In the genomic region with DNA sequence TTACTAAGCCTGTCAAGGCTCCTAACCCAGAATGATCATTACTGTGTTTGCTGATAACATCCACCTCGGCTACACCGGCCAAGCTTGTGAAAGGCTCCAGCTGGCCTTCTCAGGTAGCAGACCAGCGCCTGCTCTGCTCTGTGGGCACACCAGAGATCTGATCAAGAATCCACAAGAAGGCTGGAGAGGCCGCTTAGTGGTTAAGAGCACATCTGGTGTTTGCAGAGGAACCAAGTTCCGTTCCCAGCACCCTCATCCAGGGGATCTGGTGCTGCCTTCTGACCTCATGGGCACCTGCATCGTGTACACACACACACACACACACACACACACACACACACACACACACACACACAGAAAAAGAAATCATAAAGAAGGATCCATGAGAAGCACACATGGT, we compare ENCODE assay signal across 33 mouse cellular contexts. TPM values are rescaled to one million over a fixed set of nuclear protein-coding genes. Genes with fewer than 3 reads are reported as not detected.
DNase-seq lines count a peak whose midpoint lies in the region; ATAC-seq and TF ChIP-seq lines count a peak whose summit lies in the region.
"Had no signal": no experiment of that assay in that cellular context is flagged by ENCODE, and none has a peak within 500 bp of the region (broad histone marks: within the 10 kb centered on the region; RNA-seq: fewer than 3 reads in every experiment).

No protein-coding gene starts in this region.

- WGBS in kidney, embryonic 16.5 days, result 62% methylated on average over 6 of the region's 6 CpGs
- WGBS in neural tube, embryonic 15.5 days, result 89% methylated on average over 6 of the region's 6 CpGs

- peaks cover 11% of the 10 kb centered on the region for H3K4me1 ChIP-seq in kidney, embryonic 16.5 days (ENCODE audit: insufficient read depth, low read length)
- H3K4me1 ChIP-seq in neural tube, embryonic 15.5 days, result no peaks in the 10 kb centered on the region
- H3K4me1 ChIP-seq: embryonic facial prominence, embryonic 13.5 days; hindbrain, embryonic 13.5 days had no signal

- H3K27me3 ChIP-seq in kidney, embryonic 16.5 days (ENCODE audit: insufficient read depth, low read length), result no peaks in the 10 kb centered on the region
- no peaks in the 10 kb centered on the region for H3K27me3 ChIP-seq in neural tube, embryonic 15.5 days (replicated peaks)
- H3K27me3 ChIP-seq: CH12.LX; embryonic facial prominence, embryonic 13.5 days; heart, embryonic 12.5 days; heart, embryonic 15.5 days; hindbrain, embryonic 13.5 days had no signal

- ATAC-seq in kidney, embryonic 16.5 days (ENCODE audit: low FRiP score, low TSS enrichment), result peak; percentile 21; the same call in 1 of the 2 replicates
- no peak for ATAC-seq in neural tube, embryonic 15.5 days (ENCODE audit: low FRiP score)
- ATAC-seq: activated CD4-positive, CD25-positive, alpha-beta regulatory T cell, adult 4 months; forebrain, embryonic 16.5 days; hindbrain, embryonic 16.5 days had no signal

- no peaks in the 10 kb centered on the region for H3K36me3 ChIP-seq in kidney, embryonic 16.5 days (ENCODE audit: insufficient read depth, low read length)
- no peaks in the 10 kb centered on the region for H3K36me3 ChIP-seq in neural tube, embryonic 15.5 days
- H3K36me3 ChIP-seq: embryonic facial prominence, embryonic 10.5 days; embryonic facial prominence, embryonic 13.5 days; forebrain, embryonic 12.5 days; G1E; heart, embryonic 12.5 days; heart, embryonic 15.5 days; hindbrain, embryonic 10.5 days; hindbrain, embryonic 13.5 days had no signal

- intact Hi-C loops in gastrocnemius, adult 2 months (cut with DNase I), result no loop called here

- peak; percentile 14 for DNase-seq in gastrocnemius, adult 2 months
- no peak for DNase-seq in gastrocnemius, postnatal 25 days
- DNase-seq in kidney, postnatal 14 days, result no peak
- peak; percentile 20 for DNase-seq in thymus, postnatal 0 days (ENCODE audit: low spot score)
- no peak for DNase-seq in thymus, postnatal 25 days
- no peak for DNase-seq in natural killer cell, adult 2 months (ENCODE audit: low spot score in 2 of 2)
- DNase-seq: adrenal gland, adult 8-10 months; adrenal gland, postnatal 25 days; B cell, adult 2 months; cerebellum, adult 11-12 months; cerebellum, adult 8-10 months; cerebellum, postnatal 10 days; cerebellum, postnatal 36 days; embryo, embryonic 11 days; gastrocnemius, postnatal 14 days; heart, adult 18-20 months; heart, postnatal 10 days; heart, postnatal 36 days had no signal

- H3K9ac ChIP-seq in kidney, embryonic 16.5 days (replicated peaks; ENCODE audit: low read length), result no peak overlapping the region
- H3K9ac ChIP-seq in neural tube, embryonic 15.5 days (replicated peaks), result no peak overlapping the region
- H3K9ac ChIP-seq: embryonic facial prominence, embryonic 13.5 days; forebrain, embryonic 12.5 days; heart, embryonic 12.5 days; heart, embryonic 15.5 days; hindbrain, embryonic 13.5 days had no signal

- H3K4me3 ChIP-seq in gastrocnemius, adult 2 months, result no peak overlapping the region
- no peak overlapping the region for H3K4me3 ChIP-seq in kidney, embryonic 16.5 days (ENCODE audit: low read length)
- no peak overlapping the region for H3K4me3 ChIP-seq in neural tube, embryonic 15.5 days (replicated peaks)
- H3K4me3 ChIP-seq: embryonic facial prominence, embryonic 10.5 days; embryonic facial prominence, embryonic 13.5 days; erythroblast, embryonic 14.5 days; forebrain, embryonic 12.5 days; heart, embryonic 12.5 days; heart, embryonic 15.5 days; hindbrain, embryonic 10.5 days; hindbrain, embryonic 13.5 days had no signal

- no peak overlapping the region for H3K27ac ChIP-seq in gastrocnemius, adult 2 months
- no peak overlapping the region for H3K27ac ChIP-seq in kidney, embryonic 16.5 days (ENCODE audit: low read length)
- no peak overlapping the region for H3K27ac ChIP-seq in neural tube, embryonic 15.5 days (replicated peaks)
- H3K27ac ChIP-seq: embryonic facial prominence, embryonic 10.5 days; embryonic facial prominence, embryonic 13.5 days; forebrain, embryonic 12.5 days; heart, embryonic 15.5 days; hindbrain, embryonic 10.5 days; hindbrain, embryonic 13.5 days had no signal

- TF ChIP-seq CTCF in gastrocnemius, adult 2 months (IDR thresholded peaks at IDR 0.05), result no peak

- no peak overlapping the region for H3K4me2 ChIP-seq in kidney, embryonic 16.5 days (replicated peaks; ENCODE audit: low read depth, low read length)
- no peak overlapping the region for H3K4me2 ChIP-seq in neural tube, embryonic 15.5 days
- H3K4me2 ChIP-seq: embryonic facial prominence, embryonic 13.5 days; forebrain, embryonic 12.5 days; heart, embryonic 12.5 days; heart, embryonic 15.5 days; hindbrain, embryonic 13.5 days had no signal

- no peaks in the 10 kb centered on the region for H3K9me3 ChIP-seq in kidney, embryonic 16.5 days (ENCODE audit: low read length)
- no peaks in the 10 kb centered on the region for H3K9me3 ChIP-seq in neural tube, embryonic 15.5 days (replicated peaks)
- H3K9me3 ChIP-seq: embryonic facial prominence, embryonic 10.5 days; embryonic facial prominence, embryonic 13.5 days; forebrain, embryonic 12.5 days; G1E; heart, embryonic 12.5 days; heart, embryonic 15.5 days; hindbrain, embryonic 10.5 days; hindbrain, embryonic 13.5 days had no signal

RNA-seq across cellular contexts. Expression of gene Kifc3, which starts 46.5 kb away (rescaled TPM):
- 10 to 100 TPM in 1 of 2 experiments, 1 to 10 TPM in 1; 5.2 to 11.4 TPM for total RNA-seq in gastrocnemius, adult 2 months (2021)
- 10 to 100 TPM in 1 of 2 experiments, 1 to 10 TPM in 1; 7.8 to 10.6 TPM for total RNA-seq in gastrocnemius, postnatal 25 days (2021)
- 32.5 and 37.7 TPM in 2 replicates for polyA plus RNA-seq in kidney, embryonic 16.5 days (2015; fragmentation: Nextera tagmentation; extraction: Ambion mirVana)
- 8.6 and 8.7 TPM in 2 replicates for polyA plus RNA-seq in thymus, postnatal 0 days (2015; fragmentation: Nextera tagmentation; extraction: Ambion mirVana)
- 27.2 and 28.5 TPM in 2 replicates for polyA plus RNA-seq in neural tube, embryonic 15.5 days (2015; fragmentation: Nextera tagmentation; extraction: Ambion mirVana)
- polyA plus RNA-seq: G1E had no signal

Comparison
In these comparisons a context has a peak if more than half of its experiments do, and no peak if none do; other contexts are left out.
1. DNase-seq: peak in gastrocnemius, adult 2 months (single experiment) and thymus, postnatal 0 days (single experiment); none in gastrocnemius, postnatal 25 days (single experiment), kidney, postnatal 14 days (single experiment), thymus, postnatal 25 days (single experiment) and natural killer cell, adult 2 months (0 of 2).